Mouse (Mus musculus) stomach, embryonic 15.5 days (tissue): ENCODE measurements around the gene Shc1. TPM values are rescaled to one million over a fixed set of nuclear protein-coding genes. Genes with fewer than 3 reads are reported as not detected.

Source experiments
- ATAC-seq: fragments of 200-750 bp; cut with Nextera tagmentation; 2 replicates; pipeline ENCODE4 v1.8.0; 2017; ENCODE audit warnings: low read depth, moderate number of reproducible peaks, moderate TSS enrichment; ENCODE audit not compliant: insufficient read depth, low FRiP score
- H3K27ac ChIP-seq: fragments of 300-500 bp; sonication (generic); 2 replicates; pipeline ENCODE4 v1.5.1; 2015; ENCODE audit warnings: mild to moderate bottlenecking, inconsistent platforms
- H3K27me3 ChIP-seq: fragments of 300-500 bp; sonication (generic); replicated peaks from 2 replicates; pipeline ENCODE4 v1.6.1; 2015; ENCODE audit warnings: inconsistent platforms
- H3K36me3 ChIP-seq: fragments of 300-500 bp; sonication (generic); 2 replicates; pipeline ENCODE4 v1.6.1; 2015; ENCODE audit warnings: inconsistent platforms
- H3K4me1 ChIP-seq: fragments of 300-500 bp; sonication (generic); 2 replicates; pipeline ENCODE4 v1.6.1; 2015; ENCODE audit warnings: inconsistent platforms
- H3K4me2 ChIP-seq: fragments of 300-500 bp; sonication (generic); 2 replicates; pipeline ENCODE4 v1.6.1; 2015; ENCODE audit warnings: mild to moderate bottlenecking, inconsistent platforms
- H3K4me3 ChIP-seq: fragments of 300-500 bp; sonication (generic); replicated peaks from 2 replicates; pipeline ENCODE4 v1.5.1; 2015; ENCODE audit warnings: inconsistent platforms
- H3K9ac ChIP-seq: fragments of 300-500 bp; sonication (generic); 2 replicates; pipeline ENCODE4 v1.6.1; 2015; ENCODE audit warnings: inconsistent platforms
- H3K9me3 ChIP-seq: fragments of 300-500 bp; sonication (generic); 2 replicates; pipeline ENCODE4 v1.6.1; 2016; ENCODE audit warnings: inconsistent platforms
- WGBS: fragments of 180-500 bp; shearing (Covaris S2); methylation state at CpG from one replicate; pipeline ENCODE4 v1.1.7; 2015; 5-methylcytosine and 5-hydroxymethylcytosine counted together
- polyA plus RNA-seq: library from polyadenylated mRNA; unstranded; fragments of >200 nt; fragmentation: Nextera tagmentation; extraction: Ambion mirVana; gene quantifications from 2 replicates; pipeline ENCODE4 v1.2.1, GENCODE M21; 2015

The Shc1 gene
- polyA plus RNA-seq, 1 experiment from 2014 or later, result 84.6 TPM

- ATAC-seq, result peak; percentile 51; the same call in 1 of the 2 replicates
- peak overlapping the region; percentile 88 for H3K4me2 ChIP-seq
- H3K4me1 ChIP-seq, result peaks cover 14% of the 10 kb centered on the region
- H3K36me3 ChIP-seq, result no peaks in the 10 kb centered on the region
- H3K27ac ChIP-seq, result peak overlapping the region; percentile 89; the same call in 1 of the 2 replicates
- 41% methylated on average over 13 of the region's 13 CpGs for WGBS
- H3K9me3 ChIP-seq, result no peaks in the 10 kb centered on the region
- peak overlapping the region; percentile 69 for H3K4me3 ChIP-seq
- no peak overlapping the region for H3K9ac ChIP-seq
- H3K27me3 ChIP-seq, result no peaks in the 10 kb centered on the region
Measured at GRCm38 (mm10) chr3:89458372-89458964, 40.2 kb downstream of the Shc1 start.

GRCm38 (mm10) chr3:89458965-89459807 lies 40.9 kb downstream of the Shc1 start:
- peak; percentile 83 for ATAC-seq

GRCm38 (mm10) chr3:89468268-89468667 lies 50.0 kb downstream of the Shc1 start:
- no peak overlapping the region for H3K9ac ChIP-seq
- H3K9me3 ChIP-seq, result no peaks in the 10 kb centered on the region
- no peak overlapping the region for H3K4me3 ChIP-seq
- no peak overlapping the region for H3K27ac ChIP-seq
- 57% methylated on average over 4 of the region's 4 CpGs for WGBS
- H3K27me3 ChIP-seq, result no peaks in the 10 kb centered on the region
- no peak overlapping the region for H3K4me2 ChIP-seq
- no peaks in the 10 kb centered on the region for H3K4me1 ChIP-seq
- no peak for ATAC-seq
- H3K36me3 ChIP-seq, result peaks cover 4% of the 10 kb centered on the region; the same call in 1 of the 2 replicates

More at GRCm38 (mm10) chr3:89458965-89459807, 40.9 kb downstream of the Shc1 start:
- H3K27me3 ChIP-seq, result no peaks in the 10 kb centered on the region
- H3K4me2 ChIP-seq, result peak overlapping the region; percentile 88
- H3K9ac ChIP-seq, result peak overlapping the region; percentile 68
- no peaks in the 10 kb centered on the region for H3K36me3 ChIP-seq
- peak overlapping the region; percentile 69 for H3K4me3 ChIP-seq
- peaks cover 14% of the 10 kb centered on the region for H3K4me1 ChIP-seq
- peak overlapping the region; percentile 89 for H3K27ac ChIP-seq
- under 1% methylated on average over 36 of the region's 36 CpGs for WGBS
- no peaks in the 10 kb centered on the region for H3K9me3 ChIP-seq

DNA sequence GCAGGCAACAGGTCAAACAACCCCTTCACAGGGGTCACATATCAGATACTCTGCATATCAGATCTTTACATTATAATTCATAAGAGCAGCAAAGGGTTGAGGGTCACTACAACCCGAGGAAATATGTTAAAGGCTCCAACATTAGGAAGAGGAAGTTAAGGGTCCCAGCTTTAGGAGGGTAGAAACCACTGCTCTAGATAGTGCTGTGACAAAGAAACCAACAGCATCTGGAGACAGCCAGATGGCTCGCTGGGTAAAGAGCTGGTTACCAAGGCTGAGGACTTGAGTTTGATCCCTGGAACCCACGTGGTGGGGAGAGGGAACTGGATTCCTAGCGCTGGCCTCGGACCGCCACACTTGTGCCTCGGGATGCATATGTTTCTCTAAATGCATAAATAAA lies 54.0 kb downstream of the Shc1 start:
- Histone ChIP-seq H3K9ac (no peak overlapping the region), H3K9me3 (no peaks in the 10 kb centered on the region), H3K36me3 (peaks cover 4% of the 10 kb centered on the region; the same call in 1 of the 2 replicates), H3K27me3 (no peaks in the 10 kb centered on the region), H3K4me2 (no peak overlapping the region), H3K27ac (no peak overlapping the region), H3K4me1 (no peaks in the 10 kb centered on the region), H3K4me3 (no peak overlapping the region)
- ATAC-seq, result no peak
- 74% methylated on average over 7 of the region's 7 CpGs for WGBS

- H3K9me3 ChIP-seq, result no peaks in the 10 kb centered on the region
- WGBS, result 68% methylated on average over 6 of the region's 6 CpGs
Measured at GRCm38 (mm10) chr3:89473838-89474237, 55.6 kb downstream of the Shc1 start.

DNA sequence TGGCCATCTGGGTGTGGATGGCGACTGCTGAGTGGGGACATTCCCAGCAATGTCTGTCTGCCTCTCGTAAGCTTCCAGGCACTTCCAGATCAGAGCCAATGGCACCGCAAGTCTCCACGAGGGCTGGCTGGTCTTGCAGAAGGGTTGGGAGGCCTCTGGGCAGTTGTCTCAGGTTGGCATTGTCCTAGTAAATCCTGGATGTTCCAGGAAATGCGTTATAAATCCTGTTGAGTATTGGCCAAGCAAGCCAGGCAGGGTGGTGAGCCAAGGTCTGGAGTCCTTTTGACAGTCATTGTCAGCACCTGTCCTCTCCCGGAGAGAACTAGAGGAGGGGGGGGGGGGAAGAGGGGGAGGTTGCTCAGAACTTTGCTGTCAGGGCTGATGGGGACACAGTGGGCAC lies 60.8 kb downstream of the Shc1 start:
- WGBS, result 71% methylated on average over 6 of the region's 6 CpGs
- H3K27ac ChIP-seq, result no peak overlapping the region
- H3K9ac ChIP-seq, result no peak overlapping the region
- H3K9me3 ChIP-seq, result no peaks in the 10 kb centered on the region
- H3K4me3 ChIP-seq, result no peak overlapping the region
- H3K36me3 ChIP-seq, result no peaks in the 10 kb centered on the region
- no peaks in the 10 kb centered on the region for H3K27me3 ChIP-seq
- no peak overlapping the region for H3K4me2 ChIP-seq
- no peak for ATAC-seq
- H3K4me1 ChIP-seq, result no peaks in the 10 kb centered on the region

More at GRCm38 (mm10) chr3:89473838-89474237, 55.6 kb downstream of the Shc1 start:
- H3K36me3 ChIP-seq, result no peaks in the 10 kb centered on the region
- H3K27ac ChIP-seq, result no peak overlapping the region
- no peak overlapping the region for H3K4me2 ChIP-seq
- no peak overlapping the region for H3K4me3 ChIP-seq
- H3K27me3 ChIP-seq, result no peaks in the 10 kb centered on the region
- H3K4me1 ChIP-seq, result no peaks in the 10 kb centered on the region
- no peak overlapping the region for H3K9ac ChIP-seq
- no peak for ATAC-seq

Other genes with a start within 250 kb of the Shc1 start
- 103 and 106 TPM in 2 replicates for gene Scamp3, start 241.0 kb upstream of the Shc1 start, polyA plus RNA-seq
- 21.1 and 22.1 TPM in 2 replicates for gene Fam189b, start 235.3 kb upstream of the Shc1 start, polyA plus RNA-seq
- 40.1 and 41.2 TPM in 2 replicates for gene Gba, start 215.5 kb upstream of the Shc1 start, polyA plus RNA-seq
- 29.0 and 29.2 TPM in 2 replicates for gene Thbs3, start 203.3 kb upstream of the Shc1 start, polyA plus RNA-seq
- 197 and 199 TPM in 2 replicates for gene Mtx1, start 191.4 kb upstream of the Shc1 start, polyA plus RNA-seq
- gene Muc1, start 189.4 kb upstream of the Shc1 start, polyA plus RNA-seq, result 64.2 and 89.1 TPM in 2 replicates
- gene Krtcap2, start 172.5 kb upstream of the Shc1 start, polyA plus RNA-seq, result 374 and 406 TPM in 2 replicates
- gene Trim46, start 172.1 kb upstream of the Shc1 start, polyA plus RNA-seq, result 4.6 and 5.9 TPM in 2 replicates
- 129 and 132 TPM in 2 replicates for gene Dpm3, start 159.1 kb upstream of the Shc1 start, polyA plus RNA-seq
- gene Slc50a1, start 147.9 kb upstream of the Shc1 start, polyA plus RNA-seq, result 74.4 and 75.3 TPM in 2 replicates
- 41.4 and 46.1 TPM in 2 replicates for gene Efna1, start 137.3 kb upstream of the Shc1 start, polyA plus RNA-seq
- 9.5 and 9.6 TPM in 2 replicates for gene Efna3, start 95.5 kb upstream of the Shc1 start, polyA plus RNA-seq
- gene Efna4, start 80.4 kb upstream of the Shc1 start, polyA plus RNA-seq, result 17.9 and 19.4 TPM in 2 replicates
- gene Adam15, start 68.4 kb upstream of the Shc1 start, polyA plus RNA-seq, result 44.7 and 53.2 TPM in 2 replicates
- gene Dcst2, start 56.5 kb upstream of the Shc1 start, polyA plus RNA-seq, result 0.30 and 0.67 TPM in 2 replicates
- 0.30 and 0.52 TPM in 2 replicates for gene Dcst1, start 53.2 kb upstream of the Shc1 start, polyA plus RNA-seq
- gene Zbtb7b, start 23.7 kb upstream of the Shc1 start, polyA plus RNA-seq, result 7.8 and 7.9 TPM in 2 replicates
- not detected in 2 replicates for gene Lenep, start 15.7 kb upstream of the Shc1 start, polyA plus RNA-seq
- 23.6 and 29.4 TPM in 2 replicates for gene Flad1, start 6.6 kb upstream of the Shc1 start, polyA plus RNA-seq
- gene Cks1b, start 60 bp upstream of the Shc1 start, polyA plus RNA-seq, result 409 and 450 TPM in 2 replicates
- gene Pygo2, start 11.8 kb downstream of the Shc1 start, polyA plus RNA-seq, result 35.1 and 37.1 TPM in 2 replicates
- gene Pbxip1, start 18.3 kb downstream of the Shc1 start, polyA plus RNA-seq, result 39.9 and 40.1 TPM in 2 replicates
- 55.3 and 60.1 TPM in 2 replicates for gene Pmvk, start 36.1 kb downstream of the Shc1 start, polyA plus RNA-seq
- gene Kcnn3, start 101.7 kb downstream of the Shc1 start, polyA plus RNA-seq, result 4.5 and 5.4 TPM in 2 replicates